Mouse (Mus musculus) midbrain, embryonic 12.5 days (tissue): ENCODE data around the gene Akr1a1. TPM values are rescaled to one million over a fixed set of nuclear protein-coding genes. Genes with fewer than 3 reads are reported as not detected.
"Not testable (repeated sequence)": the region's sequence is repeated elsewhere in the genome, so short reads cannot be mapped to it uniquely, and the experiment has no call there.

Source experiments
- ATAC-seq: fragments of 200-750 bp; cut with Nextera tagmentation; 2 replicates; pipeline ENCODE4 v1.8.0; 2017; ENCODE audit warnings: low read depth, moderate TSS enrichment, moderate library complexity; ENCODE audit not compliant: low FRiP score
- H3K27ac ChIP-seq: fragments of 300-500 bp; sonication (generic); replicated peaks from 2 replicates; pipeline ENCODE4 v1.5.1; 2016; ENCODE audit warnings: mild to moderate bottlenecking
- H3K27me3 ChIP-seq: fragments of 300-500 bp; sonication (generic); 2 replicates; pipeline ENCODE4 v1.6.1; 2016; ENCODE audit warnings: mild to moderate bottlenecking
- H3K36me3 ChIP-seq: fragments of 300-500 bp; sonication (generic); 2 replicates; pipeline ENCODE4 v1.6.1; 2016
- H3K4me1 ChIP-seq: fragments of 300-500 bp; sonication (generic); 2 replicates; pipeline ENCODE4 v1.6.1; 2016
- H3K4me2 ChIP-seq: fragments of 300-500 bp; sonication (generic); replicated peaks from 2 replicates; pipeline ENCODE4 v1.6.1; 2016; ENCODE audit warnings: mild to moderate bottlenecking, moderate library complexity
- H3K4me3 ChIP-seq: fragments of 300-500 bp; sonication (generic); 2 replicates; pipeline ENCODE4 v1.5.1; 2016; ENCODE audit warnings: mild to moderate bottlenecking
- H3K9ac ChIP-seq: fragments of 300-500 bp; sonication (generic); replicated peaks from 2 replicates; pipeline ENCODE4 v1.6.1; 2016; ENCODE audit warnings: mild to moderate bottlenecking, moderate library complexity
- H3K9me3 ChIP-seq: fragments of 300-500 bp; sonication (generic); 2 replicates; pipeline ENCODE4 v1.6.1; 2016; ENCODE audit warnings: mild to moderate bottlenecking
- WGBS: fragments of 180-500 bp; shearing (Covaris S2); methylation state at CpG from one replicate; pipeline ENCODE4 v1.1.7; 2016; 5-methylcytosine and 5-hydroxymethylcytosine counted together
- polyA plus RNA-seq: library from polyadenylated mRNA; unstranded; fragments of >200 nt; fragmentation: Nextera tagmentation; extraction: Ambion mirVana; gene quantifications from 2 replicates; pipeline ENCODE4 v1.2.1, GENCODE M21; 2016

Akr1a1 gene
- polyA plus RNA-seq, 1 experiment from 2014 or later = 513 TPM

GRCm38 (mm10) chr4:116679141-116679540, 27.7 kb upstream of the Akr1a1 start:
- H3K4me2 ChIP-seq = no peak overlapping the region
- ATAC-seq = no peak
- no peak overlapping the region for H3K27ac ChIP-seq
- WGBS = 69% methylated on average over 5 of the region's 5 CpGs
- no peaks in the 10 kb centered on the region for H3K36me3 ChIP-seq
- H3K27me3 ChIP-seq = no peaks in the 10 kb centered on the region
- H3K4me1 ChIP-seq = no peaks in the 10 kb centered on the region
- no peak overlapping the region for H3K4me3 ChIP-seq
- no peak overlapping the region for H3K9ac ChIP-seq
- H3K9me3 ChIP-seq = no peaks in the 10 kb centered on the region

- Histone ChIP-seq H3K4me1 (no peaks in the 10 kb centered on the region), H3K27ac (no peak overlapping the region), H3K27me3 (no peaks in the 10 kb centered on the region), H3K4me2 (no peak overlapping the region), H3K4me3 (no peak overlapping the region), H3K9ac (no peak overlapping the region), H3K36me3 (no peaks in the 10 kb centered on the region), H3K9me3 (no peaks in the 10 kb centered on the region)
- WGBS = 82% methylated on average over 1 of the region's 1 CpGs
- ATAC-seq = no peak
These were observed 26.3 kb upstream of the Akr1a1 start for GRCm38 (mm10) chr4:116677808-116678207.

GRCm38 (mm10) chr4:116676027-116676426, 24.5 kb upstream of the Akr1a1 start:
- H3K4me2 ChIP-seq = no peak overlapping the region
- H3K4me1 ChIP-seq = no peaks in the 10 kb centered on the region
- H3K9ac ChIP-seq = no peak overlapping the region
- no peaks in the 10 kb centered on the region for H3K36me3 ChIP-seq
- no peaks in the 10 kb centered on the region for H3K27me3 ChIP-seq
- H3K9me3 ChIP-seq = no peaks in the 10 kb centered on the region
- no peak for ATAC-seq
- H3K27ac ChIP-seq = no peak overlapping the region
- H3K4me3 ChIP-seq = no peak overlapping the region
- WGBS = 87% methylated on average over 3 of the region's 3 CpGs

- not testable (repeated sequence) for H3K9ac ChIP-seq, H3K27me3 ChIP-seq, H3K27ac ChIP-seq, ATAC-seq, H3K4me2 ChIP-seq, H3K4me1 ChIP-seq, H3K9me3 ChIP-seq, H3K36me3 ChIP-seq, H3K4me3 ChIP-seq
- 91% methylated on average over 6 of the region's 6 CpGs for WGBS
These were observed 23.3 kb upstream of the Akr1a1 start for GRCm38 (mm10) chr4:116674761-116675160.

GRCm38 (mm10) chr4:116672785-116673184, 21.3 kb upstream of the Akr1a1 start:
- no peak overlapping the region for H3K27ac ChIP-seq
- H3K9me3 ChIP-seq = no peaks in the 10 kb centered on the region
- H3K27me3 ChIP-seq = no peaks in the 10 kb centered on the region
- no peak overlapping the region for H3K9ac ChIP-seq
- no peak overlapping the region for H3K4me3 ChIP-seq
- H3K4me2 ChIP-seq = no peak overlapping the region
- 82% methylated on average over 2 of the region's 2 CpGs for WGBS
- H3K4me1 ChIP-seq = no peaks in the 10 kb centered on the region
- H3K36me3 ChIP-seq = no peaks in the 10 kb centered on the region
- ATAC-seq = no peak

- Histone ChIP-seq H3K9me3 (no peaks in the 10 kb centered on the region), H3K4me3 (no peak overlapping the region), H3K9ac (no peak overlapping the region), H3K4me2 (no peak overlapping the region), H3K27me3 (no peaks in the 10 kb centered on the region), H3K36me3 (no peaks in the 10 kb centered on the region), H3K27ac (no peak overlapping the region), H3K4me1 (no peaks in the 10 kb centered on the region)
- WGBS = 63% methylated on average over 2 of the region's 2 CpGs
- no peak for ATAC-seq
These were observed 17.8 kb upstream of the Akr1a1 start for GRCm38 (mm10) chr4:116669291-116669690.

- no peak overlapping the region for H3K27ac ChIP-seq
- H3K4me3 ChIP-seq = no peak overlapping the region
- no peak for ATAC-seq
- WGBS = 67% methylated on average over 3 of the region's 3 CpGs
- no peak overlapping the region for H3K4me2 ChIP-seq
- H3K36me3 ChIP-seq = no peaks in the 10 kb centered on the region
- H3K9me3 ChIP-seq = no peaks in the 10 kb centered on the region
- H3K27me3 ChIP-seq = no peaks in the 10 kb centered on the region
- H3K9ac ChIP-seq = no peak overlapping the region
- H3K4me1 ChIP-seq = no peaks in the 10 kb centered on the region
These were observed 16.7 kb upstream of the Akr1a1 start for GRCm38 (mm10) chr4:116668145-116668544.

GRCm38 (mm10) chr4:116666625-116667024, 15.1 kb upstream of the Akr1a1 start:
- Histone ChIP-seq H3K27ac (no peak overlapping the region), H3K4me1 (no peaks in the 10 kb centered on the region), H3K4me3 (no peak overlapping the region), H3K27me3 (no peaks in the 10 kb centered on the region), H3K36me3 (no peaks in the 10 kb centered on the region), H3K9me3 (no peaks in the 10 kb centered on the region), H3K4me2 (no peak overlapping the region), H3K9ac (no peak overlapping the region)
- WGBS = 74% methylated on average over 4 of the region's 4 CpGs
- no peak for ATAC-seq

GRCm38 (mm10) chr4:116661998-116662397, 10.5 kb upstream of the Akr1a1 start:
- 92% methylated on average over 1 of the region's 1 CpGs for WGBS
- Histone ChIP-seq H3K4me2 (no peak overlapping the region), H3K9me3 (no peaks in the 10 kb centered on the region), H3K27ac (no peak overlapping the region), H3K27me3 (no peaks in the 10 kb centered on the region), H3K36me3 (no peaks in the 10 kb centered on the region), H3K4me3 (no peak overlapping the region), H3K9ac (no peak overlapping the region), H3K4me1 (no peaks in the 10 kb centered on the region)
- ATAC-seq = no peak

GRCm38 (mm10) chr4:116660829-116661228, 9.3 kb upstream of the Akr1a1 start:
- no peaks in the 10 kb centered on the region for H3K4me1 ChIP-seq
- no peak overlapping the region for H3K9ac ChIP-seq
- H3K4me2 ChIP-seq = no peak overlapping the region
- no peaks in the 10 kb centered on the region for H3K9me3 ChIP-seq
- no peaks in the 10 kb centered on the region for H3K36me3 ChIP-seq
- no peak overlapping the region for H3K27ac ChIP-seq
- ATAC-seq = no peak
- no peak overlapping the region for H3K4me3 ChIP-seq
- WGBS = 75% methylated on average over 6 of the region's 6 CpGs
- no peaks in the 10 kb centered on the region for H3K27me3 ChIP-seq

GRCm38 (mm10) chr4:116659916-116660315, 8.4 kb upstream of the Akr1a1 start:
- not testable (repeated sequence) for H3K4me1 ChIP-seq, H3K27ac ChIP-seq, ATAC-seq, H3K36me3 ChIP-seq, H3K4me3 ChIP-seq, H3K9ac ChIP-seq, H3K4me2 ChIP-seq, H3K27me3 ChIP-seq, H3K9me3 ChIP-seq
- 92% methylated on average over 6 of the region's 6 CpGs for WGBS

GRCm38 (mm10) chr4:116659474-116659873, 8.0 kb upstream of the Akr1a1 start:
- WGBS = 89% methylated on average over 2 of the region's 2 CpGs
- no peak for ATAC-seq
- no peak overlapping the region for H3K27ac ChIP-seq

GRCm38 (mm10) chr4:116657971-116658370, 6.5 kb upstream of the Akr1a1 start:
- Histone ChIP-seq H3K4me2 (no peak overlapping the region), H3K9me3 (no peaks in the 10 kb centered on the region), H3K4me1 (no peaks in the 10 kb centered on the region), H3K36me3 (no peaks in the 10 kb centered on the region), H3K27ac (no peak overlapping the region), H3K27me3 (no peaks in the 10 kb centered on the region), H3K9ac (no peak overlapping the region), H3K4me3 (no peak overlapping the region)
- 45% methylated on average over 3 of the region's 3 CpGs for WGBS
- ATAC-seq = no peak

More at GRCm38 (mm10) chr4:116659474-116659873, 8.0 kb upstream of the Akr1a1 start:
- Histone ChIP-seq H3K4me2 (no peak overlapping the region), H3K27me3 (no peaks in the 10 kb centered on the region), H3K36me3 (no peaks in the 10 kb centered on the region), H3K9ac (no peak overlapping the region), H3K4me1 (no peaks in the 10 kb centered on the region), H3K9me3 (no peaks in the 10 kb centered on the region), H3K4me3 (no peak overlapping the region)
